Mouse (Mus musculus): Measurements from ENCODE around the gene Mapkbp1.

- no peak for TF ChIP-seq CTCF (IDR thresholded peaks at IDR 0.05; ENCODE audit: low read depth, low read length)
- no peak for TF ChIP-seq POLR2A (IDR thresholded peaks at IDR 0.05; ENCODE audit: borderline replicate concordance, low read depth, low read length)
These were observed 92.7 kb downstream of the Mapkbp1 start for GRCm38 (mm10) chr2:120065243-120065642.

Measured in bone marrow macrophage, adult 2 months (primary cell).